ENCODE assay signal across 23 mouse cellular contexts in genomic region chr3:140716896-140717295, GRCm38 (mm10).
A peak's percentile ranks its signal among the peaks of the same experiment; 100 is the strongest.
DNase-seq lines count a peak whose midpoint lies in the region; ATAC-seq and TF ChIP-seq lines count a peak whose summit lies in the region.
"Had no signal": no experiment of that assay in that cellular context is flagged by ENCODE, and none has a peak within 500 bp of the region (broad histone marks: within the 10 kb centered on the region; RNA-seq: fewer than 3 reads in every experiment).

No protein-coding gene starts in this region.

- TF ChIP-seq CTCF in midbrain, postnatal 0 days (IDR thresholded peaks at IDR 0.05) = no peak

- H3K9me3 ChIP-seq in midbrain, embryonic 11.5 days (ENCODE audit: control insufficient read depth, low read length) = no peaks in the 10 kb centered on the region
- no peaks in the 10 kb centered on the region for H3K9me3 ChIP-seq in midbrain, postnatal 0 days (ENCODE audit: low read length)
- H3K9me3 ChIP-seq: embryonic facial prominence, embryonic 10.5 days; embryonic facial prominence, embryonic 12.5 days; forebrain, embryonic 12.5 days; forebrain, embryonic 15.5 days; G1E had no signal

- H3K27ac ChIP-seq in midbrain, embryonic 11.5 days (ENCODE audit: low read depth, low read length) = no peak overlapping the region
- H3K27ac ChIP-seq in midbrain, postnatal 0 days (ENCODE audit: low read depth, low read length) = no peak overlapping the region
- H3K27ac ChIP-seq: embryonic facial prominence, embryonic 10.5 days; embryonic facial prominence, embryonic 12.5 days; forebrain, embryonic 12.5 days; forebrain, embryonic 15.5 days had no signal

- H3K4me1 ChIP-seq in midbrain, embryonic 11.5 days (ENCODE audit: control insufficient read depth, insufficient read depth, low read length) = no peaks in the 10 kb centered on the region
- H3K4me1 ChIP-seq in midbrain, postnatal 0 days (ENCODE audit: insufficient read depth, low read length) = no peaks in the 10 kb centered on the region
- H3K4me1 ChIP-seq: embryonic facial prominence, embryonic 10.5 days; embryonic facial prominence, embryonic 12.5 days; forebrain, embryonic 12.5 days; forebrain, embryonic 15.5 days had no signal

- H3K36me3 ChIP-seq in midbrain, embryonic 11.5 days (ENCODE audit: control insufficient read depth, insufficient read depth, low read length) = no peaks in the 10 kb centered on the region
- no peaks in the 10 kb centered on the region for H3K36me3 ChIP-seq in midbrain, postnatal 0 days (ENCODE audit: insufficient read depth, low read length)
- H3K36me3 ChIP-seq: embryonic facial prominence, embryonic 10.5 days; embryonic facial prominence, embryonic 12.5 days; forebrain, embryonic 12.5 days; forebrain, embryonic 15.5 days; G1E had no signal

- no peak overlapping the region for H3K9ac ChIP-seq in midbrain, embryonic 11.5 days (ENCODE audit: low read length)
- H3K9ac ChIP-seq in midbrain, postnatal 0 days (replicated peaks; ENCODE audit: low read length, poor library complexity, severe bottlenecking) = no peak overlapping the region
- H3K9ac ChIP-seq: embryonic facial prominence, embryonic 12.5 days; forebrain, embryonic 12.5 days; forebrain, embryonic 15.5 days; forebrain, postnatal 0 days had no signal

- ATAC-seq in midbrain, embryonic 11.5 days (ENCODE audit: low FRiP score) = 0 out of 2 replicates have a peak, but pooled peaks have one; percentile 14
- no peak for ATAC-seq in midbrain, postnatal 0 days (ENCODE audit: low FRiP score)
- ATAC-seq: forebrain, embryonic 15.5 days; forebrain, postnatal 0 days; Patski had no signal

- H3K4me2 ChIP-seq in midbrain, embryonic 11.5 days = no peak overlapping the region
- no peak overlapping the region for H3K4me2 ChIP-seq in midbrain, postnatal 0 days (ENCODE audit: low read depth, low read length, poor library complexity, severe bottlenecking)
- H3K4me2 ChIP-seq: embryonic facial prominence, embryonic 12.5 days; forebrain, embryonic 12.5 days; forebrain, embryonic 15.5 days had no signal

- H3K27me3 ChIP-seq in midbrain, embryonic 11.5 days (ENCODE audit: control insufficient read depth, insufficient read depth, low read length) = no peaks in the 10 kb centered on the region
- H3K27me3 ChIP-seq in midbrain, postnatal 0 days (ENCODE audit: insufficient read depth, low read length) = no peaks in the 10 kb centered on the region
- H3K27me3 ChIP-seq: embryonic facial prominence, embryonic 12.5 days; forebrain, embryonic 12.5 days; forebrain, embryonic 15.5 days; Patski had no signal

- DNase-seq in midbrain, embryonic 11.5 days (ENCODE audit: low spot score, missing footprints) = peak; percentile 65
- DNase-seq in midbrain, postnatal 0 days (ENCODE audit: low spot score) = no peak
- DNase-seq in ES-CJ7 (ENCODE audit: low read depth, low spot score) (peak; percentile 81), R1 (ENCODE audit: low read depth, low spot score) (peak; percentile 80), ZHBTc4 (ENCODE audit: low read depth, low spot score) (peak; percentile 76)
- DNase-seq in heart, adult 8-10 months (ENCODE audit: low spot score) = no peak
- no peak for DNase-seq in gastrocnemius, adult 8-10 months (ENCODE audit: low spot score in 2 of 2)
- DNase-seq in thymus, postnatal 25 days = no peak
- DNase-seq: adrenal gland, adult 2 months; adrenal gland, postnatal 10 days; adrenal gland, postnatal 25 days; cerebellum, adult 11 months; cerebellum, adult 18-20 months; cerebellum, adult 9-10 months; cerebellum, postnatal 10 days; cerebellum, postnatal 25 days; forebrain, postnatal 0 days had no signal

- H3K4me3 ChIP-seq in midbrain, embryonic 11.5 days (ENCODE audit: low read depth, low read length) = no peak overlapping the region
- H3K4me3 ChIP-seq in midbrain, postnatal 0 days (ENCODE audit: low read depth, low read length) = no peak overlapping the region
- H3K4me3 ChIP-seq: embryonic facial prominence, embryonic 10.5 days; embryonic facial prominence, embryonic 12.5 days; forebrain, embryonic 12.5 days; forebrain, embryonic 15.5 days had no signal

Comparison
In these comparisons a context has a peak if more than half of its experiments do, and no peak if none do; other contexts are left out.
1. DNase-seq: peak in midbrain, embryonic 11.5 days (single experiment), ES-CJ7 (single experiment), R1 (single experiment) and ZHBTc4 (single experiment); none in midbrain, postnatal 0 days (single experiment), heart, adult 8-10 months (single experiment), gastrocnemius, adult 8-10 months (0 of 2) and thymus, postnatal 25 days (single experiment).